Mouse (Mus musculus) left cerebral cortex, adult 2 months (tissue): ENCODE results near the gene Hnrnpf. TPM values are rescaled to one million over a fixed set of nuclear protein-coding genes. Genes with fewer than 3 reads are reported as not detected.
"Not testable (repeated sequence)": the region's sequence is repeated elsewhere in the genome, so short reads cannot be mapped to it uniquely, and the experiment has no call there.

Experiments
- DNase-seq, 2 experiments: peaks; one replicate each; pipeline ENCODE4 v3.0.0; 2021 to 2022; ENCODE audit warnings: low spot score in 2 of 2, mixed read lengths in 1 of 2; ENCODE audit errors: extremely low spot score in 1 of 2
- H3K27ac ChIP-seq: fragments of 200-600 bp; 2 replicates; pipeline ENCODE4 v1.8.1; 2022
- H3K4me3 ChIP-seq: fragments of 200-600 bp; 2 replicates; pipeline ENCODE4 v1.8.1; 2022
- CTCF ChIP-seq: fragments of 200-600 bp; IDR thresholded peaks from 2 replicates; pipeline ENCODE4 v1.8.1; 2022; ENCODE audit warnings: antibody characterized with exemption, mild to moderate bottlenecking, moderate library complexity
- intact Hi-C: fragments of 180-260 bp; cut with DNase I; formaldehyde crosslinking; loops from one replicate; pipeline ENCODE4 v1.15.1; 2025
- long read RNA-seq, 2 experiments: library from polyadenylated mRNA; stranded (forward); transcript quantifications; one replicate each; pipeline ENCODE4 v2.0.0; 2021; ENCODE audit warnings: borderline mapping rate in 2 of 2
- total RNA-seq, 2 experiments: library from RNA; stranded (reverse); gene quantifications; 2 replicates each; pipeline ENCODE4 v1.2.3; 2021

The Hnrnpf gene
- total RNA-seq, result 100 to 1,000 TPM; 111 to 116 TPM
- long read RNA-seq, experiment 1, transcript Hnrnpf-209 (3 exons, 2,280 nt), result minor isoform, 19 of 120 reads
- long read RNA-seq, experiment 1, transcript Hnrnpf-201 (4 exons, 2,147 nt), result major isoform, 36 of 120 reads
- long read RNA-seq, experiment 1, transcript Hnrnpf-208 (4 exons, 956 nt), result minor isoform, 9 of 120 reads
- long read RNA-seq, experiment 1, partial matches to known transcripts, result 49 of 120 reads
- long read RNA-seq, experiment 1, other reads (novel, unspliced or antisense), result 4 of 120 reads
- long read RNA-seq, experiment 2, transcript Hnrnpf-201 (4 exons, 2,147 nt), result major isoform, 28 of 99 reads
- long read RNA-seq, experiment 2, transcript Hnrnpf-208 (4 exons, 956 nt), result minor isoform, 9 of 99 reads
- long read RNA-seq, experiment 2, transcript Hnrnpf-210 (1 exons, 1,922 nt), result minor isoform, 5 of 99 reads
- long read RNA-seq, experiment 2, transcript Hnrnpf-209 (3 exons, 2,280 nt), result minor isoform, 10 of 99 reads
- long read RNA-seq, experiment 2, partial matches to known transcripts, result 43 of 99 reads
- long read RNA-seq, experiment 2, other reads (novel, unspliced or antisense), result 4 of 99 reads

- intact Hi-C loops, result no loop called here
- TF ChIP-seq CTCF, result no peak; the same call in 1 of the 2 replicates
- peak in 1 of 2 experiments; percentile 32 for DNase-seq
- peak within 1 kb of the TSS; percentile 68 for H3K27ac ChIP-seq
- H3K4me3 ChIP-seq, result no peak within 1 kb of the TSS
Measured at GRCm38 (mm10) chr6:117900126-117901080, at the start of gene Hnrnpf. Gene Hnrnpf, plus strand, starts transcription at chr6:117900324.

GRCm38 (mm10) chr6:117851747-117852146 is 48.4 kb upstream of the Hnrnpf start:
- H3K4me3 ChIP-seq, result no peak overlapping the region
- peak; percentile 31 for TF ChIP-seq CTCF
- H3K27ac ChIP-seq, result no peak overlapping the region
- intact Hi-C loops, result no loop called here
- no peak for DNase-seq

DNA sequence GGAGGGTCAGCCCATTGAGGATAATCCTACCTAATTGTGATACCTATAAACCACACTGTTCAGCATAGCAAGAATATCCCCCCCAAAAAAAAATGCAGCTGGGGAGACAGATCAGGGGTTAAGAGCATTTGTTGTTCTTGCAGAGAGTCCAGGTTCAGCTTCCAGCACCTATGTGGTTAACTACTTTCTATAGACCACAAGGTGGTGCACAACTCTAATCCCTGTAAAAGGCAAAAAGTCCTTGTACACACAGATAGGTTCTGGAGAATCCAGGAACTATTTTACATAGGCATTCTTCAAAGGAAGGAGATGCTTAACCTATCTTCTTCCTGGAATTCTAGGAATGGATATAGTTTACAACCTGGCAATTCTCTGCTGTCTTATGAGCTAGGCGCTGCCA is 42.1 kb upstream of the Hnrnpf start:
- no peak for DNase-seq
- Histone ChIP-seq H3K27ac (no peak overlapping the region), H3K4me3 (no peak overlapping the region)
- TF ChIP-seq CTCF, result peak; percentile 26
- intact Hi-C loops, result no loop called here

- Histone ChIP-seq H3K27ac (peak within 1 kb of the TSS; percentile 60), H3K4me3 (peak within 1 kb of the TSS; percentile 70)
- intact Hi-C loops, result loop anchor here (2.0 to 5.0 kb wide), 2 partner anchors 21 to 45 kb away; partner anchors contain the start of gene Zfp637
- no peak for TF ChIP-seq CTCF
- DNase-seq, result no peak
Measured at GRCm38 (mm10) chr6:117861848-117862247, 38.3 kb upstream of the Hnrnpf start, which contains the start of gene Zfp239. Gene Zfp239, plus strand, starts transcription at chr6:117862100.

GRCm38 (mm10) chr6:117862465-117862864 is 37.7 kb upstream of the Hnrnpf start:
- intact Hi-C loops, result loop anchor here (2.0 to 5.0 kb wide), 2 partner anchors 22 to 45 kb away; partner anchors contain the start of gene Zfp637
- no peak for DNase-seq
- peak overlapping the region; percentile 60; the same call in 1 of the 2 replicates for H3K27ac ChIP-seq
- no peak for TF ChIP-seq CTCF
- H3K4me3 ChIP-seq, result peak overlapping the region; percentile 70

DNA sequence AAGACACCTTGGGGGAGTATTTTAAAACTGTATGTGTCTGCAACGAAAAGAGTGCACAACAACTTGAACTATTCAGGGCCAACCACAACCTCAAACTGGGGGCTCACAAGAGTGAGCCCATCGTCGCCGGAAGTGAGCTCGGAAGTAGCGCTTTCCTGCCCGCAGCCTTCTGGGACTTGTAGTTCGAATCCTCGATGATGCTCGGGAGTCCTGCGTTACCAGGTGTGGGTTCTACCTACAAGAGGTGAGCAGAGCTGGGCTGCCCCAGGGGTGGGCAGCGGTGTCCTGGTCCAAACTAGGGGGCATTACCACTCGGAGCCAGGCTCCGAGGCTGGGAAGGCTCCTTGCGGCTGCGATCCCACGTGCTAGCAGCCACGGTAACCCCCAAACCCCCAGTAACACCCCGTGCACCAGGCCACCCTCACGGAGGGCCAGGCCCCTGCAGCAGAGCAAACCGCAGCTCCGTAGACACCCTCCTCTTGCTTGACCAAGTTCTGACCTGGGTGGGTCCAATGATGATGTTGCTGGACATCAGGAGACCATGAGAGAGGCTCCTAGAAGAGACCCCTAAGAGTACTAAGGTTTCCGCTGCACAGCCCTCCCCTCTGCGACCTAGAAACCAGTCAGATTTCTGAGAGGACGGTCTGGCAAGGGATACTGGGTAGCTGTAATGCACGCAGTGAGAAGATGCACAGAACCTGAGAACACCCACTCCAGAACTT is 37.1 kb upstream of the Hnrnpf start:
- intact Hi-C loops, result loop anchor here (2.0 to 5.0 kb wide), 2 partner anchors 22 to 44 kb away; partner anchors contain the start of gene Zfp637
- no peak for TF ChIP-seq CTCF
- peak overlapping the region; percentile 60 for H3K27ac ChIP-seq
- H3K4me3 ChIP-seq, result peak overlapping the region; percentile 70
- peak; percentile 64 to 69 for DNase-seq

GRCm38 (mm10) chr6:117863751-117864150 is 36.4 kb upstream of the Hnrnpf start:
- TF ChIP-seq CTCF, result no peak
- DNase-seq, result no peak
- intact Hi-C loops, result loop anchor here (2.0 to 5.0 kb wide), 2 partner anchors 23 to 44 kb away; partner anchors contain the start of gene Zfp637
- H3K4me3 ChIP-seq, result peak overlapping the region; percentile 70
- H3K27ac ChIP-seq, result peak overlapping the region; percentile 60; the same call in 1 of the 2 replicates

- intact Hi-C loops, result no loop called here
- H3K27ac ChIP-seq, result no peak overlapping the region
- H3K4me3 ChIP-seq, result no peak overlapping the region
- TF ChIP-seq CTCF, result no peak
- no peak for DNase-seq
Measured at GRCm38 (mm10) chr6:117868187-117868586, 31.9 kb upstream of the Hnrnpf start.

DNA sequence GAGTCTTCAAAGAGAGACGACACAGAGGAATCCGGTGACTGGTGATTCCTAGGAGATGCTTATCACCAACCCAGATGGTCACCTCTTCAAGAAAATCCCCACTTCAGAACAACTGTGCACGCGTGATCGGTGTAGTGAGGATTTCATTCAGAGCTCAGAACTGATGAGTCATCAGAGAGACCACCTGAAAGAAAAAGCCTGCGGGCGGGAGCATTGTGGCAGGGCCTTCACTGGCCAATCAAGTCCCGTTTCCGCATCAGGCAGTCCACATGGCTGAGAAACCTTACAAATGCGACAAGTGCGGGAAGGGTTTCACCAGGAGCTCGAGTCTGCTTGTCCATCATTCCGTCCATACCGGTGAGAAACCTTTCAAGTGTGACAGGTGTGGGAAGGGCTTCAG is 29.1 kb upstream of the Hnrnpf start:
- DNase-seq, result no peak
- TF ChIP-seq CTCF, result no peak
- H3K4me3 ChIP-seq, result no peak overlapping the region
- no peak overlapping the region for H3K27ac ChIP-seq
- intact Hi-C loops, result no loop called here

DNA sequence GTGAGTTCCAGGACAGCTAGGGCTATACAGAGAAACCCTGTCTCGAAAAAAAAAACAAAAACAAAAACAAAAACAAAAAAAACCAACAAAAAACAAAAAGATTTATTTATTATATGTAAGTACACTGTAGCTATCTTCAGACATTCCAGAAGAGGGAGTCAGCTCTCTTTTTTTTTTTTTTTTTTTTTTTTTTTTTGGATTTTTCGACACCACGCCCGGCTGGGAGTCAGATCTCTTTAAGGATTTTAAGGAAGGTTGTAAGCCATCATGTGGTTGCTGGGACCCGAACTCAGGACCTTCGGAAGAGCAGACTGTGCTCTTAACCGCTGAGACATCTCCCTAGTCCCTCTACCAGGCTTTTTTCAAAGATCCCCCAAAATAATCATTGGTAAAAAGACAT is 26.7 kb upstream of the Hnrnpf start:
- H3K27ac ChIP-seq, DNase-seq, H3K4me3 ChIP-seq, intact Hi-C loops: not testable (repeated sequence)
